Mouse (Mus musculus): ENCODE data around the gene Lgals7.

DNA sequence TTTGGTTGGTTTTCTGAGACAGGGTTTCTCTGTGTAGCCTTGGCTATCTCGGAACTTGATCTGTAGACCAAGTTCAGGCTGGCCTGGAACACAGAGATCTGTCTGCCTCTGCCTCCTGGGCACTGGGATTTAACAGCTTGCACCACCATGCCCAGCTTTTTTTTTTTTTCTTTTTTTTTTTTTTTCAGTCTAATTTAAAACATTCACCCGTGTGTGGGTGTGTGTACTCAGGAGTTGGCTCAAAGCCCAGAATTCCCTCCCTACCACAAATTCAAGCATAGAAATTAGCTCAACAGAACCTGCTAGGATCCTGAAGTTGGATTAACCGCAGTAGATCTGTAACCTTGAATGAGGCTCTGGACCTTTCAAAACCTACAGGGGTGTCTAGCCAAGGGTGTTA, 36.3 kb upstream of the Lgals7 start:
- TF ChIP-seq POLR2A (IDR thresholded peaks at IDR 0.05; ENCODE audit: borderline replicate concordance, insufficient read depth, low read length) (no peak), CTCF (IDR thresholded peaks at IDR 0.05; ENCODE audit: borderline replicate concordance, insufficient read depth, low read depth, low read length) (no peak)

Measured in cerebellum, adult 2 months (tissue).